Mouse (Mus musculus): ENCODE measurements at regions not wholly inside any gene's neighbourhood (a gene's known extent, or its start where the extent isn't known, plus 50 kb on each side); places are given as distances from the start of the nearest gene placed in this dataset.

- DNase-seq, result no peak
These were observed 58.7 kb upstream of the Pmepa1 start for GRCm38 (mm10) chr2:173334856-173335595.

- peak in 1 of 2 experiments; percentile 14 for DNase-seq
These were observed 59.5 kb upstream of the Pmepa1 start for GRCm38 (mm10) chr2:173335859-173336258.

GRCm38 (mm10) chr2:173337666-173338065, 61.3 kb upstream of the Pmepa1 start:
- DNase-seq, result no peak

- DNase-seq, result no peak
These were observed 62.3 kb upstream of the Pmepa1 start for GRCm38 (mm10) chr2:173338671-173339070.

- DNase-seq, result no peak
These were observed 62.9 kb upstream of the Pmepa1 start for GRCm38 (mm10) chr2:173339211-173339610.

- peak in 1 of 2 experiments; percentile 6 for DNase-seq
These were observed 63.8 kb upstream of the Pmepa1 start for GRCm38 (mm10) chr2:173340044-173340601.

GRCm38 (mm10) chr2:173342605-173343260, 66.4 kb upstream of the Pmepa1 start:
- no peak for DNase-seq

DNA sequence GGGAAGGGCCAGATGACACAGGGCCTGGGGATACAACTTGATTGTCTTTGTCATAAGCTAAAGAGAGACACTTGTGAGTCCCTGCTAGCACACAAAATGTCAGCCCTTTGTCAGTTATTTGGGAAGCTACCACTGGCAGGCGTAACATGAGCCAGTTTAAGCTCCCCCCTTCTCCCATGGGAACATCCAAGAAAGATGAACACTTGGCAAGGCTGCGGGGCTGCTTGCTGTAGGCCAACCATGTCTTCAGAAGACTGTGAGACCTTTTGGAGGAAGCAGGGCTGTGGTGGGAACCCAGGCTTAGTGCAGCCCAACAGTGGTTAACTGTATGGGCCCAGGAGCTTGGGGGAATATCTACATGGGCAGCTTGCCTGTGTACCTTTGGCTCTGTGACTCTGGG, 67.3 kb upstream of the Pmepa1 start:
- DNase-seq, result no peak

DNA sequence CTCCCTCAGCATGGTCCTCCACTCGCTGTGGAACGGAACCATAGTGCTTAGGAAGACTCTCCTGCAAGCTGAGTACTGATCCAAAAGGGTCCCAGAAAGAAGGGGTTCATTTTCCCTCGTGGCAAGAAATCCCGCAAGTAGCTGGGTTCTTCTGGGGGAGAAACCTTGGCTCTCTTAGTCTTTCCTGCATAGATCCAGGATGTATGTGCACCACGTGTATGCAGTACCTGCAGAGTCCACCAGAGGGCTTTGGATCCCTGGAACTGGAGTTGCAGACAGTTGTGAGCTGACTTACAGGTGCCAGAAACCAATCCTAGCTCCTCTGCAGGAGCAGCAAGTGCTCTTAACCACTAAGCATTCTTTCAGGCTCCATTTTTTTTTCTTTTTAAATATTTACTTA, 67.9 kb upstream of the Pmepa1 start:
- DNase-seq, result no peak

- no peak for DNase-seq
These were observed 71.0 kb upstream of the Pmepa1 start for GRCm38 (mm10) chr2:173347341-173347740.

DNA sequence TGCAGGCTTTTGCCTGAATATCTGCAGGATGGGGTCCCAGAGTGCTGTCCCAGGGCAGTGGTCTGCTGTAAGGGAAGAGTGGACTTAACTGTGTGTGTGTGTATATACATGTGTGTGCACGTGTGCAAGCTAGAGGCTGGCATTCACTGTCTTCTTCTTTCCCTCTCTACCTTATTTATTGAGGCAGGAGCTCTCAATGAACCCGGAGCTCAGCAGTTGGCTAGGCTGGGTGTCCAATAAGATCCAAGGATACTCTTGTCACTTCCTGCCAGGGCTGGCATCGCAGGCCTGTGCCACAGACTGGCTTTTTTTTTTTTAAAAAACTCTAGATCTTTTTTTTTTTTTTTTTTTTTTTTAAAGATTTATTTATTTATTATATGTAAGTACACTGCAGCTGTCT, 72.4 kb upstream of the Pmepa1 start:
- DNase-seq, result no peak

GRCm38 (mm10) chr2:173349510-173349909, 73.2 kb upstream of the Pmepa1 start:
- no peak for DNase-seq

GRCm38 (mm10) chr2:173349910-173350309, 73.6 kb upstream of the Pmepa1 start:
- no peak for DNase-seq

- no peak for DNase-seq
These were observed 74.1 kb upstream of the Pmepa1 start for GRCm38 (mm10) chr2:173350405-173350804.

GRCm38 (mm10) chr2:173350831-173351230, 74.5 kb upstream of the Pmepa1 start:
- no peak for DNase-seq

GRCm38 (mm10) chr2:173351831-173352755, 75.8 kb upstream of the Pmepa1 start:
- no peak for DNase-seq

DNA sequence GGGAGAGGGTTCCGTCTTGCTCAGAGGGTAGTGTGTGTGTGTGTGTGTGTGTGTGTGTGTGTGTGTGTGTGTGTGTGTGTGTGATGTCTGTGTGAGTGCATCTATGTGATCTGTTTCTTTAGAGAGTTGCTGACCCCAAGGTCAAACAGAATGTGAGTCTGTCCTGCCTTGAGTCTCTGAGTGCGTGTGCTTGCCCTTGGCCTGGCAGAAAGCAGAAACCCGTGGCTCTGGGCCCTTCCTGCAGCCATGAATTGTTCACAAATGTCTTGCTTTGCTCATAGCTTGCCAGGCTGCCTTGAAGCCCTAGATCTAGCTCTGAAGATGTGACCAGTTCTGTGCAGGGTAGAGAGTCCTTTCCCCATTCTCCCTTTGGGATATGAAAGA, 76.4 kb upstream of the Pmepa1 start:
- no peak for DNase-seq

DNA sequence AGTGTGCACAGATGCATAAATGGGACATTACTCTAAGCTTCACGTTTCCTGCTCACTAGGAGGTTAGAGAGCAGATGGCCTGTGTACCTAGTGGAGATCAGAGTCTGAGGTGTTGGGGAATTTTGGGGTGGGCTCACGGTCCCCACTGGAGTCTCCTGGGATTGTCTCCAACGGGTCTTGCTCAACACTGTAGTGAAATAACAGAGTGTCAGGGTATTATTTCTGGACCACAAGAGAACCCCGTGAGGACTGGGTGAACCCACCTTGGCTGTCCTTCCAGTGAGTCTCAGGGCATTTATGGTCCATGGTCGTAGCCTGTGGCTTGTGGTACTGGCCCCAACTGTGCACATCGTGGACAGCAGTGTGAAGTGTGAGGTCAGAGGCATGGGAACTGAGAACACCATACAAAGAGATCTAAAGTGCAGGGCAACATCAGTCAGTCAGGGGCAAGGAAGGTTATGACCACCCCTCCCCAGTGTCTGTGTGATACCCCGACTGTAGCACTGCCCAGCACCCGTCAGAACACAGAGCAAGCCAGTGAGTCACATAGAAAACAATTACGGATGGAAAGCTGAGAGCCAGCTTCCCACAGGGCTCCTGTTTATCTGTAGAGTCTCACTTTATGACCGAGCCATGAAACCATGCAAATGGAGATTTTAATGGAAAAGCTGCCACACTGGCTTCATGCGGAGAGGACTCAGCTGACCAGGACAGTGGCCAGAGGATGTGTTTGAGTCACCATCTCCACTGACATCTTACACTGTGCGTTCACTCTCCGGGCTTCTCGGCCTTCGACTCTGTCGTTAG, 77.3 kb upstream of the Pmepa1 start:
- no peak for DNase-seq

DNA sequence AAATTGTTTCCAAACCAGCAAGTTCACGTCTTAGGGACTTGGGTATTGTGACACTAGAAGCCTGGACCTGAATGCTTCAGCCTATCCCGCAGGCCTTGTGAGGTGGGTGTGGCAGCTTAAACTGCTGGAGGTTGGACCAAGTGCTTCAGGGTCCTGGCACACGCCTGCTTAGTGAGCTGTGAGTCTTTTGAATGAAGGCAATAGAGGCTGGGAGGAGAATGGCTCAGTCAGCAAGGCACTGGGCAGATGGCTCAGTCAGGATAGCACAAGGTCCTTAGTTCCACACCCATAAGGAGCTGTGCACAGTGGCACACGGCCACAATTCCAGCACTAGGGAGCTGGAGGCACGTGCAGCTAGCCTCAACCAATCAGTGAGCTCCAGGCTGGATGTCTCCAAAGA, 80.5 kb upstream of the Pmepa1 start:
- no peak for DNase-seq

DNA sequence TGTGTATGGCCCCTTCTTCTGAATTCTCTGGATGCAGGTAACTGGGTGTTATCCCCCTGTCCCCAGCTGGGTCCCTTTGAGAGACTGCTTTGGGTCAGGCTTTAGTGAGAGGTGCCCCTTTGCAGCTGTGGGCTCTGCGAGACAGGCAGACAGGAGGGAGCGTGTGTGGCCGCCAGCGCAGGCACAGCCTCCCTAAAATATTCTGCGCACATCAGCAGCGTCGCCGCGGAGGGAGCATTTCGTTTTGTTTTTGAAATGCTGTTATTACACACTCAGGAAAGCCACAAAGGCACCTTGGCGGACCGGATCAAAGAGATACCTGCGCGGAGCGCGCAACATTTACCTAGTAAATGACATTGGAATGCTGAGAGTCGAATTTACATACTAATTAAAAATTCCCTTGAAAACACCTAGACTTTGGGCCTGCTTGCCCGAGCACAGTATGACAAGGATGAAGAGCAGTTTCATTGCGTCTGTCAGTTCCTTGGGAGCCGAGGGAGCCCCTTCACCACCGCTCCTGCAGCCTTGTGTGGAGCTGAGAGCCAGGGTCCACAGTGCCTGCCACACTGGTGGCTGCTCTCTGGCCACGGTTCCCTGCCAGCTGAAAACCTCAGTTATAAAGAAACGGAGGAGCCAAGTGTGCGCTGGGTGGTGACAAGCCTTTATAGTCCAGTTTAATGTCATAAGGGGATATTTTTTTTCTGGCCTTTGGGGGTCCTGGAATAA, 89.3 kb upstream of the Pmepa1 start:
- DNase-seq, result no peak

DNA sequence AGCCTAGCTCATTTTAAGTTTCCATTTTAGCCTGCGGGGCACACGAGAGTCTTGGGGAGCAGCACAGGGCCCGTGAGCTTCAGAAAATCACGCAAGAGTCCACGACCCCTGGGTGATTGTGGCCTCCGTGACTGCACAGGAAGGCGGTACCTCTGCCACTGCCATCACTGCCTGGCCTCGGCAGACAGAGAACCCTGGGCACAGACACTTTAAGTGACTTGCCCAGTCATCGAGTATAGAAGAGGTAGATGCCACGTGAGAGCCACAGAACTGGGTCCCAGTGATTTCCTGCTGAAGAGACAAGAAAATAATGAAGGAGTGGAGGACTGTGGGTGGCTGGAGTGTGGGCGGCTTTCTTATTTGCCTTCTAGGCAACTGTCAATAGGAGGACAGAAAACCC, 90.4 kb upstream of the Pmepa1 start:
- DNase-seq, result no peak

DNA sequence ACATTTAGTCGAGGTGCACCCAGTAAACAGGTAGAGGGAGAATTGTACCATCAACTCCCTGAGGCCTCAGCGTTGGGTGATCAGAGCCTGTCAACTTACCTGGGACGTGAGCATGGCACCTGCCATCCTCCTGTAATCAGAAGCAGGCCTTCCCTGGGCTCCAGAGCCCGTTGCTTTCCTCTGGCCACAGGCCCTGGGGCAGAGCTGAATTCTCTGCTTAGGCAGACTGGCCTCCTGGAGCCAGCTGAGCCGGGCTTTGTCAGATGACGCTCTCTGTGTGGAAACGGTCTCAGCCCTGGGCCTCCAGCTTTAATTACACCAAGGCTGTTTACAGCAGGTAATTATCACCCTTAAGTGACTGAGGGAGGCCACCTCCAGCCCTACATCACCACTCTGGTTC, 92.6 kb upstream of the Pmepa1 start:
- no peak for DNase-seq

All from cerebellum, postnatal 36 days (tissue).